Mouse (Mus musculus) kidney, embryonic 16.5 days (tissue): ENCODE results near the gene Hoxd3. TPM values are rescaled to one million over a fixed set of nuclear protein-coding genes. Genes with fewer than 3 reads are reported as not detected.

ENCODE experiments used
- ATAC-seq: fragments of 200-750 bp; cut with Nextera tagmentation; 2 replicates; pipeline ENCODE4 v1.8.0; 2017; ENCODE audit warnings: moderate TSS enrichment; ENCODE audit not compliant: low FRiP score, low TSS enrichment
- H3K27ac ChIP-seq: fragments of 300-500 bp; sonication (generic); 2 replicates; pipeline ENCODE4 v1.5.1; 2014; ENCODE audit warnings: low read length
- H3K27me3 ChIP-seq: fragments of 300-500 bp; sonication (generic); 2 replicates; pipeline ENCODE4 v1.6.1; 2014; ENCODE audit warnings: low read length, control low read depth, mixed read lengths; ENCODE audit not compliant: insufficient read depth
- H3K36me3 ChIP-seq: fragments of 300-500 bp; sonication (generic); 2 replicates; pipeline ENCODE4 v1.6.1; 2014; ENCODE audit warnings: low read length, control low read depth, mixed read lengths; ENCODE audit not compliant: insufficient read depth
- H3K4me1 ChIP-seq: fragments of 300-500 bp; sonication (generic); 2 replicates; pipeline ENCODE4 v1.6.1; 2014; ENCODE audit warnings: low read length, control low read depth, mixed read lengths; ENCODE audit not compliant: insufficient read depth
- H3K4me2 ChIP-seq: fragments of 300-500 bp; sonication (generic); replicated peaks from 2 replicates; pipeline ENCODE4 v1.6.1; 2014; ENCODE audit warnings: low read depth, low read length
- H3K4me3 ChIP-seq: fragments of 300-500 bp; sonication (generic); 2 replicates; pipeline ENCODE4 v1.5.1; 2014; ENCODE audit warnings: mild to moderate bottlenecking, low read length
- H3K9ac ChIP-seq: fragments of 300-500 bp; sonication (generic); replicated peaks from 2 replicates; pipeline ENCODE4 v1.6.1; 2014; ENCODE audit warnings: low read length
- H3K9me3 ChIP-seq: fragments of 300-500 bp; sonication (generic); 2 replicates; pipeline ENCODE4 v1.6.1; 2016; ENCODE audit warnings: low read length, control low read depth
- WGBS: fragments of 180-500 bp; shearing (Covaris S2); extraction: QIAGEN DNeasy Blood & Tissue Kit; methylation state at CpG from one replicate; pipeline ENCODE4 v1.1.7; 2014; 5-methylcytosine and 5-hydroxymethylcytosine counted together
- polyA plus RNA-seq: library from polyadenylated mRNA; unstranded; fragments of >200 nt; fragmentation: Nextera tagmentation; extraction: Ambion mirVana; gene quantifications from 2 replicates; pipeline ENCODE4 v1.2.1, GENCODE M21; 2015

Hoxd3 gene
- polyA plus RNA-seq, 1 experiment from 2014 or later = 15.4 TPM

- H3K4me2 ChIP-seq = peak overlapping the region; percentile 45
- WGBS = 44% methylated on average over 7 of the region's 7 CpGs
Observed at GRCm38 (mm10) chr2:74724244-74725015, 12.7 kb downstream of the Hoxd3 start.

GRCm38 (mm10) chr2:74725171-74725570 lies 13.4 kb downstream of the Hoxd3 start:
- Histone ChIP-seq H3K27ac (0 out of 2 replicates have a peak overlapping the region, but pooled peaks have one; percentile 8), H3K27me3 (no peaks in the 10 kb centered on the region), H3K9ac (peak overlapping the region; percentile 50), H3K4me3 (peak overlapping the region; percentile 45), H3K36me3 (peaks cover 5% of the 10 kb centered on the region; the same call in 1 of the 2 replicates), H3K4me1 (peaks cover 84% of the 10 kb centered on the region), H3K4me2 (peak overlapping the region; percentile 45), H3K9me3 (no peaks in the 10 kb centered on the region)
- 51% methylated on average over 17 of the region's 17 CpGs for WGBS
- ATAC-seq = no peak

More at GRCm38 (mm10) chr2:74724244-74725015, 12.7 kb downstream of the Hoxd3 start:
- peaks cover 92% of the 10 kb centered on the region for H3K4me1 ChIP-seq
- H3K27me3 ChIP-seq = no peaks in the 10 kb centered on the region
- no peaks in the 10 kb centered on the region for H3K9me3 ChIP-seq
- H3K27ac ChIP-seq = peak overlapping the region; percentile 76
- H3K4me3 ChIP-seq = peak overlapping the region; percentile 45
- no peak for ATAC-seq
- peak overlapping the region; percentile 60 for H3K9ac ChIP-seq
- peaks cover 5% of the 10 kb centered on the region; the same call in 1 of the 2 replicates for H3K36me3 ChIP-seq

- WGBS = 56% methylated on average over 5 of the region's 5 CpGs
- Histone ChIP-seq H3K4me3 (peak within 1 kb of the TSS; percentile 45), H3K4me2 (peak within 1 kb of the TSS; percentile 60), H3K4me1 (peaks cover 76% of the 10 kb centered on the region), H3K27me3 (no peaks in the 10 kb centered on the region), H3K27ac (peak within 1 kb of the TSS; percentile 85), H3K9ac (peak within 1 kb of the TSS; percentile 71), H3K9me3 (no peaks in the 10 kb centered on the region), H3K36me3 (peaks cover 7% of the 10 kb centered on the region; the same call in 1 of the 2 replicates)
- no peak for ATAC-seq
Observed at GRCm38 (mm10) chr2:74726551-74726950, 14.8 kb downstream of the Hoxd3 start, which contains the start of gene Gm28230. Gene Gm28230, plus strand, starts transcription at chr2:74726728.

DNA sequence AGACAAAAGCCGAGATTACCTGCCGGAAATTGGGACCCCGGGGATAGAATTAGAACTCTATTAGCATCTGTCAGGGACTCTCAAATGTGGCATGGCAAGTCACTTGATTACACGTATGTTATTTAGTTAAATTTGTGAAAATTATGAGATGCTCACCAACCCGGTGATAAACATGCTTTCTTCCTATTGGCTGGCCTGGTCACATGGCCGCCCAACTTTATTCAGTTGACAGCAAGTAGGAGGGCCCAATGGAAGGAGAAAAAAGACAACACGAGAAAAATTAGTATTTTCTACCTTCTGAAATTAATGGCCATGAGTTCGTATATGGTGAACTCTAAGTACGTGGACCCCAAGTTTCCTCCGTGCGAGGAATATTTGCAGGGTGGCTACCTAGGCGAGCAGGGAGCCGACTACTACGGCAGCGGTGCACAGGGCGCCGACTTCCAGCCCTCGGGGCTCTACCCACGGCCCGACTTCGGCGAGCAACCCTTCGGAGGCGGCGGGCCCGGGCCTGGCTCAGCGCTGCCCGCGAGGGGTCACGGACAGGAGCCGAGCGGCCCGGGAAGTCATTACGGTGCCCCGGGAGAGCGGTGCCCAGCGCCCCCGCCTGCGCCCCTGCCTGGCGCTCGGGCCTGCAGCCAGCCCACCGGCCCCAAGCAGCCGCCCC lies 15.4 kb downstream of the Hoxd3 start:
- no peaks in the 10 kb centered on the region for H3K27me3 ChIP-seq
- H3K4me2 ChIP-seq = peak overlapping the region; percentile 60
- H3K36me3 ChIP-seq = peaks cover 7% of the 10 kb centered on the region; the same call in 1 of the 2 replicates
- peaks cover 75% of the 10 kb centered on the region for H3K4me1 ChIP-seq
- no peaks in the 10 kb centered on the region for H3K9me3 ChIP-seq
- peak overlapping the region; percentile 71 for H3K9ac ChIP-seq
- 13% methylated on average over 42 of the region's 43 CpGs for WGBS
- H3K27ac ChIP-seq = peak overlapping the region; percentile 85
- H3K4me3 ChIP-seq = peak overlapping the region; percentile 45
- ATAC-seq = no peak; the same call in none of the 2 replicates

- Histone ChIP-seq H3K4me2 (peak overlapping the region; percentile 60), H3K27me3 (no peaks in the 10 kb centered on the region), H3K4me3 (peak overlapping the region; percentile 45), H3K27ac (peak overlapping the region; percentile 85), H3K9me3 (no peaks in the 10 kb centered on the region), H3K9ac (peak overlapping the region; percentile 71), H3K36me3 (peaks cover 7% of the 10 kb centered on the region; the same call in 1 of the 2 replicates), H3K4me1 (peaks cover 75% of the 10 kb centered on the region)
- WGBS = 10% methylated on average over 25 of the region's 25 CpGs
- ATAC-seq = peak; percentile 74
Observed at GRCm38 (mm10) chr2:74727640-74728302, 16.0 kb downstream of the Hoxd3 start.

DNA sequence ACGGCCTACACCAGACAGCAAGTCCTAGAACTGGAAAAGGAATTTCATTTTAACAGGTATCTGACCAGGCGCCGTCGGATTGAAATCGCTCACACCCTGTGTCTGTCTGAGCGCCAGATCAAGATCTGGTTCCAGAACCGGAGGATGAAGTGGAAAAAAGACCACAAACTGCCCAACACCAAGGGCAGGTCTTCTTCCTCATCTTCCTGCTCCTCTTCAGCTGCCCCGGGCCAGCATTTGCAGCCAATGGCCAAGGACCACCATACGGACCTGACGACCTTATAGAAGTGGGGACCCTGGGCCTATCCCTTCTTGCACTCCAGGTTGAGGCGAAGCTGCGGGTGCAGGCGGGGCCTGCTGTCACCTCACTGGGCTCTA lies 16.6 kb downstream of the Hoxd3 start:
- Histone ChIP-seq H3K36me3 (peaks cover 7% of the 10 kb centered on the region; the same call in 1 of the 2 replicates), H3K9ac (peak overlapping the region; percentile 71), H3K4me3 (peak overlapping the region; percentile 45), H3K4me2 (peak overlapping the region; percentile 60), H3K9me3 (no peaks in the 10 kb centered on the region), H3K27ac (peak overlapping the region; percentile 85), H3K27me3 (no peaks in the 10 kb centered on the region), H3K4me1 (peaks cover 75% of the 10 kb centered on the region)
- 37% methylated on average over 13 of the region's 13 CpGs for WGBS
- ATAC-seq = no peak

GRCm38 (mm10) chr2:74730331-74730730 lies 18.6 kb downstream of the Hoxd3 start:
- ATAC-seq = no peak
- 40% methylated on average over 8 of the region's 8 CpGs for WGBS
- Histone ChIP-seq H3K27me3 (peaks cover 7% of the 10 kb centered on the region; the same call in 1 of the 2 replicates), H3K36me3 (peaks cover 7% of the 10 kb centered on the region; the same call in 1 of the 2 replicates), H3K9ac (peak overlapping the region; percentile 36; the same call in 1 of the 2 replicates), H3K4me3 (no peak overlapping the region), H3K27ac (peak overlapping the region; percentile 26; the same call in 1 of the 2 replicates), H3K4me2 (peak overlapping the region; percentile 8), H3K4me1 (peaks cover 74% of the 10 kb centered on the region), H3K9me3 (no peaks in the 10 kb centered on the region)

DNA sequence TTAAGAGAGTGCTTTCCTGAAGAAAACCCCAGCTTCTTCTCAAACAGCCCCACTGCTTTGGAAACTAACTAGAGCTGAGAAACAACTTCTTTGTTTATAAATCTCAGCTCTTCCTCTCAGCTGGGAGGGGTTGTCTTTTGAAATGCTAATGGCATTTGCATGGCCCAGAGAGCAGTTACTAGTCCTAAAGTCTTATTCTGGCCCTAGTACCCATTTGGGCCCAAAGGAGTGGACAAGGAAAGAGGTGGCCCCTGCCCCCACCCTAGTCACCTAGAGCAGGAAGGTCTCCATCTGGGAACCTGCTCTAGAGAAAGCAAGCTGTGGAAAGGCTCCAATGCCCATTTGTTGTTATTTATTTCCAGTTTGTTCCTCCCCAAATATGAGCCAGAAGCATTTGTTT lies 19.3 kb downstream of the Hoxd3 start:
- Histone ChIP-seq H3K27me3 (peaks cover 7% of the 10 kb centered on the region; the same call in 1 of the 2 replicates), H3K36me3 (peaks cover 7% of the 10 kb centered on the region; the same call in 1 of the 2 replicates), H3K4me2 (peak overlapping the region; percentile 8), H3K4me1 (peaks cover 81% of the 10 kb centered on the region), H3K4me3 (0 out of 2 replicates have a peak overlapping the region, but pooled peaks have one; percentile 0), H3K27ac (peak overlapping the region; percentile 26; the same call in 1 of the 2 replicates), H3K9ac (peak overlapping the region; percentile 46), H3K9me3 (no peaks in the 10 kb centered on the region)
- no peak for ATAC-seq

DNA sequence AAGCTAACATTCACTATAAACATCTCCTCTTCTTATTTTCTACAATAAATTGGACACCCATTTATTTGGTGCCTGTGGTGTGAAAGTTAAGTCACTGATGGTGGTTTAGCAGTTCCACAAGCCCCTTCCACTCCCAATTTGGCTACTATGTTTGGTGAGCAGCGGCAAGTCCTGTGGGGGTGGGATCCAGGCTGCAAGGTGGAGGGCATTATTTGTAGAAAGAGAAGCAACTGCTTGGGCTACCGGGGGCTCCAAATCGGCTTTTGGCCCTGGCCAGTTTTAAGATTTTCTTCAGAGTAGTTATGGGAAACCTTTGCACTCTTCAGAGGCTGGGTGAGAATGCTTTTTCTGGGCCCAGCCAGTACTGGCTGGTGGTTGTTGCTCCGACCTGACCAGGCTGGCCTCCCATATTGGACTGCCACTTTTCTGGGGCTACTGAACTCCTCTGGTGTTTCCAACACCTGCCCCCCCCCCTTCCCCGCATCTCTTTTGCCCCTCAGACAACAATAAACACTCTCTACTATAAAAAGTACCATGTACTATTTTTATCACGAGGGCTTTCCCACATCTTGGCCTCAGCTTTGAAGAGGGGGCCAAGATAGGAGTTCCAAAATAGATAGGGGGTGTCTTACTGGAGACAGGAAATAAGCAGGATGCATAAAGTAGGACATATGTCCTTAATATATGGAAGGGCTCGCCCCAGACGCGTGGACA lies 20.2 kb downstream of the Hoxd3 start:
- peak overlapping the region; percentile 49 for H3K4me3 ChIP-seq
- peak overlapping the region; percentile 67 for H3K9ac ChIP-seq
- ATAC-seq = no peak
- H3K9me3 ChIP-seq = no peaks in the 10 kb centered on the region
- H3K4me1 ChIP-seq = peaks cover 80% of the 10 kb centered on the region
- peaks cover 7% of the 10 kb centered on the region; the same call in 1 of the 2 replicates for H3K27me3 ChIP-seq
- H3K36me3 ChIP-seq = peaks cover 2% of the 10 kb centered on the region; the same call in 1 of the 2 replicates
- peak overlapping the region; percentile 76 for H3K4me2 ChIP-seq
- peak overlapping the region; percentile 62; the same call in 1 of the 2 replicates for H3K27ac ChIP-seq
- WGBS = 32% methylated on average over 9 of the region's 9 CpGs
